Mouse (Mus musculus) heart, postnatal 36 days (tissue): ENCODE data around the gene Ank2. TPM values are rescaled to one million over a fixed set of nuclear protein-coding genes. Genes with fewer than 3 reads are reported as not detected.
"Not testable (repeated sequence)": the region's sequence is repeated elsewhere in the genome, so short reads cannot be mapped to it uniquely, and the experiment has no call there.

Experiments used
- DNase-seq, 2 experiments: peaks; one replicate each; pipeline ENCODE4 v3.0.0; 2021 to 2022
- intact Hi-C: fragments of 180-260 bp; cut with DNase I; formaldehyde crosslinking; loops from one replicate; pipeline ENCODE4 v1.15.1; 2025
- total RNA-seq, 2 experiments: library from RNA; stranded (reverse); gene quantifications; 2 replicates each; pipeline ENCODE4 v1.2.3; 2021

Ank2 gene
- total RNA-seq, 2 experiments from 2014 or later, result 334 to 351 TPM

DNA sequence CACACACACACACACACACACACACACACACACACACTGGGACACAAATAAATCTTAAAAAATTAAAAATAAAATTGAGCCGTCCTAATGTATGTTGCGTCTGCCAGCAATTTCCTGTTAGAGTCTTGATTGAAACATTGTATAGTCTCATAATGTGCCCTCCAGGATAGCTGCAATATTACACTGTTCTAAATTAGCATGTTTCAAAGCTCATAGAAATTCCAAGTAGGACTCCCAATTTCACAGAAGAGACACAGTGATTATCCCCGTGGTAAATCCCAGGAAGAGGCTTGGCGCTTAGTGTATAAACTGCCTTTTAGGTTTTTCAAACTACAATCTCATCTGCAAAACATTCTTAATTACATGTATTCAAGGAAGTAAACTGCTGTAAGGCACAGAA lies 131.7 kb downstream of the Ank2 start:
- intact Hi-C loops, result no loop called here
- no peak for DNase-seq

DNA sequence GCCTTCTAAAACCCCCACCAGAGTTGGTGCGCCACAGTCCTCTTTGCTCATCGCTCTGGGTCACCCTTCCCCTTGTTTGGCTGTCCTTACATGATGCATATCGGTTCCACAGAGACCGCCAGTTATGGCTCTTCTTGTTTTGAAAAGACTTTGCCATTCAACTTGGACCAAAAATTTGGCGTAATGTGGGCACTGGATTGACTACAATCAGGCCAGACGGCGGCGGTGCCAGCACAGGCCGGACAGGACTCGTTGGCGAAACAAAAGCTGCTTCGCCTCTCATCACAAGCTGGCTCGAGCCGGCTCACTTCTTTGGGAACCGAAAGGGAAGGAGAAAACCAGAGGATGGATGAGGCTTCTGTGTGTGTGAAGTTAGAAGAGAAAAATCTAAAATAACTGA lies 135.6 kb downstream of the Ank2 start:
- intact Hi-C loops, result no loop called here
- DNase-seq, result no peak

DNA sequence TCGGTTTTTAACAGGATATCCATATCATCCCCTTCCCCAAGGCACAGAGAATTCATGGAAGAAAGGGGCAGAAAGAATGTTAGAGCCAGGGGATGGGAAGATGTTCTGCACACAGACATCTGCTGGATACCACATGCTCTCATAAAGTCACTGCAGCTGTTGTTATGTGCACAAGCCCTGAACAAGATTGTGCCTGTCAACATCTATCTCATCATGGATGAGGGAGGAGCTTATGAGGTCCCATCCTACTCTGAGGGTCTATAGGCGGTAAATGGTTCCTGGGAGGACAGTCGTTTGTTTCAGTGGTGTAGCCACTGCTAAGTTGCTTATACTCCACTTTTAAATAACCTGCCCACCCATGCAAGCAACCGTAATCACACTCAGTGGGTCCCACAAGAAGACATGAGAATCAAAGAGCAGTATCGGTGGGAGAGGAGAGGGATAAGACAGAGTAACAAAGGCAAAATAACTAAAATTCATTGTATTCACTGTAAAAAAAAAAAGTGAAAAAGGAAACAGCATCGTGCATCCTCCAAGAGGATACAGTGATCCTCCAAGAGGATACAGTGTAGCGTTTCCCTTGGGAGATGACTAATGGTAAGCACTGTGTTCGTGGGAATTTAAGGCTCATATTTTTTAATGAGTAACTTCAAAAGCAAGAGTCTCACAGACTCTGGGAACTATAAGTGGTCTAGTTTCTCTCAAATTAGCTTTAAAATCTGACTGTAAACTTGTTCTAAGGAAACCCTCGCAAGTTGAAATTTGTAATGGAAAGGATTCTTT lies 136.3 kb downstream of the Ank2 start:
- no peak for DNase-seq
- intact Hi-C loops, result no loop called here

DNA sequence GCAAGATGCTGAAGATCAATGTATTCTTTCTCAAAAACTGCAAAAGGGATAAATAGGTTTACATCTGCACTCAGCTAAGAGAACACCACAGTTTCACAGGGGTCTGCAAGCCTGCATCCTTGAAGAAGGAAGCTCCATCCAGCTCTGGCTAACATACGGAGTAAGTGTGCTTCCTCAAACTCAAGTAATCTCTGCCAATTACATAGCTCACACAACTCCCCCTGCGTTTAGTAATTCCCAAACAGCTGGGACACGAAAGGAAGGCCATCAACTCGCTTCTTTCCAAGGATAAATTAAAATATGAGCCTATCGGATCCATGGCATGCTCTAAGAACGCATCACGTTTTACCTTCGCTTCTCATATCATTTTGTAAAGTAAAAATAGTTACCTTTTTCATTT lies 137.3 kb downstream of the Ank2 start:
- intact Hi-C loops, result no loop called here
- DNase-seq, result peak; percentile 20 to 32

DNA sequence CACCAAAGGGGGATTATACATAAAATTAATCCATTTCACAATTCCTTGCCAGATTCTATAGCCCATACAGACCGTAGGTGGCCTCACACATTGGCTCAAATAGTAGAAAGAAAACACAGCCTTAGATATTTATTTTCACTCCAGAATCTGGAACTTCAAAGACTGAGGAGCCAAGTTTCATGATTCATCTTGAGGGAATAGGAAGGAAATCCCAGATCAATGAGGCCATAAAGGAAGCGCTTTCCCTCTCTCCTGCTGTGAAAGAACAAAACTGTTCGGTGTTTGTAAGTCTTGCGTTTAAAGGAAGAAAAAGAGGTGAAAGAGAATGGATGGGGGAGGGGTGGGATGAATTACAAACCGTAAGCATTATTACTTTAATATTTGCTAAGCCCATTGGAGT lies 137.8 kb downstream of the Ank2 start:
- intact Hi-C loops, result no loop called here
- no peak for DNase-seq

DNA sequence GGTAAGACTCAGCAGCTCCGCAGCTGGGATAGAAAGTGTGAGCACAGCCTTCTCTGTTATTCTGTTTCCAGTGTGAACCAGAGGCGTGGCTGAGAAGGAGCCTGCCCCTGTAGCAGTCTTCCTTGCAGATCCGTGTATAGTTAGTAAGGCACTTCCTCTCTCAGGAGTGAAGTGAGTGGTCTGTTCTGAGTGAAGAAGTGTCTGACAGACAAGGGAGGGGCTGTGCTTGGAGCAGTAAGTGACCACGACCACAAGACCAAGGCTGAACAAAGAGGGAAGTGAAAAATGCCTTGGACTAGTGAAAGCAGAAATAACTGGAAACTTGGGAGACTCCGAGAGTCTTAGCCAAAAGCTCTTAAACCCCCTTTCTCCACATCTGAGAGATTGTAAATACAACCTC lies 143.9 kb downstream of the Ank2 start:
- no peak for DNase-seq
- intact Hi-C loops, result loop anchor here (5.0 kb wide), 1 partner anchor 52 kb away; no protein-coding TSS in a partner anchor

DNA sequence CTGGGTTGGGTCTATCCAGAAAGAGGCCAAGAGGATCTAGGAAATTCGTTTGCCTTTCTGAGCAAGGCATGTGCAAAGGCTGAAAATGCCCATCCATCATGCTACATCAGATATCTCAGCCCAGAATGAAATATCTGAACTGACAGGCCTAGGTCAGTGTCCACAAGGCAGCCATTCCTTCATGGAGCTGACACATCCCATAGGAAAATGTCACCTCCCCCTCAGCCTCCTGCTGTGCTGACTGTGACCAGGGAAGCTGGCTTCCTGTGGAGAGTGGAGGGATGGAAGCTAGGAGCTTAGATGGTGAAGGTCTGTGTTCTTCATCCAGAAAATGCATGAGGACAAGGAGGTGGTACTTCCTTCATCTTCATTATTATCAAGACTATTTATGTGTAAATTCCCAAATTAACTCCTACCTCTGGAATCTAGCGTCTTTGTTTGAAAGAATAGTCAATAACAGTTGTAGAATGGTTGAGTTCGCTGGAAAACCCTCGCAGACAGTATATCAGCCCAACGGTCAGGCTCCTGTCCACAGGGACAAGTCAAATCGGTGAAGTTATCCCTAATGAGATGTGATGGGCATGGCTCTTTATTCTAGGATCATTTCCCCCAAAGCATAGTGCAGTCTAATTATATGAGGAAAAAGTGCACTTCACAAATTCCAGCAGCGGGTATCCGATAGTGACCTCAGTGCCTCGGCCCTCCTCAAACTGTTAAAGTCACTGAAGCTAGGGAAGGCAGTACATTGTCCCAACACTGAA lies 148.4 kb downstream of the Ank2 start:
- no peak for DNase-seq
- intact Hi-C loops, result no loop called here

DNA sequence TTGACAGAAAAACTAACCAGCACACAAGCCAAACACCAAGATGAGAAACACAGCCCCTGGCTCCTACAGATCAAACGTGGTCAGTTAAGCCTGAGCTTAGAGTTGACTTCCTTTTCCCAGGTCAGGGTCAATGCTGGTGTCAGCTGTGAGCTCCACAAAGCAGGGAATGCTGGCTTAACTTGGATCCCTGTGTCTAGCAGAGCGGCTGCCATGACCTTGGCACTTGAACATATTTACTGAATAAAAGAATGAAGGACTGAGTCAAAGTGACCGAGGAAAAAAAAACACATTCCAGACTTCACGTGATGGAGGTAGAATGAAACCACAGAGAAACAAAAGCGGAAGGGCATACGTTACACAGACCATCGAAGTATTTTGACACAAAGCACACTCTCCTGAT lies 150.2 kb downstream of the Ank2 start:
- DNase-seq, result no peak
- intact Hi-C loops, result no loop called here

DNA sequence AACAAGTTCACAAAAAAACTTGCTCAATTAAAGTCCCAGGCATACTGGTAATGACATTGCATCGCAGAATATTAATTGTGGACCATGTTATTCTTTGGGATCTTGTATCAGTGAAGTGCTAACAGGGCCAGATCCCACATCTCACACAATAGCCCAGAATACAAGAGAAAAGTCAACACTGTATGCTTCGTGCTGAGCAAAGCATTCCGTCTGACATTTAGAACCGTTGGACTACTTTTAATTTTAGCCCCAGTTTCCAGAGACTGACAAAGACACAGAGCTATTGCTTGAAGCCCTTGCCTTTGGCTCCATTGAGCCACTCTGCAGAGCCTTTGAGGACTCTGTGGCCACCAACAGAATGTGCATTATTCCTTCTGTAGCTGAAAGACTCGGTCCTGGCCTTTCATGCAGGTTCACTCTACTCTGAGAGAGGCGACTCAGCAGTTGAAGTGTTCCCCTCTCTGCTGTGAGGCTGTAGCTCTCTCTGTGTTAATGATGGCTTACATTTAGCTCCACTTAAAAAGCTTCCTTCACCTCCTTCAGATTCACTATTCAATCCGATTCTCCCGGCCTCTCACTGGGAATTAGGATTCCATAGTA lies 153.2 kb downstream of the Ank2 start:
- DNase-seq, result no peak
- intact Hi-C loops, result no loop called here

DNA sequence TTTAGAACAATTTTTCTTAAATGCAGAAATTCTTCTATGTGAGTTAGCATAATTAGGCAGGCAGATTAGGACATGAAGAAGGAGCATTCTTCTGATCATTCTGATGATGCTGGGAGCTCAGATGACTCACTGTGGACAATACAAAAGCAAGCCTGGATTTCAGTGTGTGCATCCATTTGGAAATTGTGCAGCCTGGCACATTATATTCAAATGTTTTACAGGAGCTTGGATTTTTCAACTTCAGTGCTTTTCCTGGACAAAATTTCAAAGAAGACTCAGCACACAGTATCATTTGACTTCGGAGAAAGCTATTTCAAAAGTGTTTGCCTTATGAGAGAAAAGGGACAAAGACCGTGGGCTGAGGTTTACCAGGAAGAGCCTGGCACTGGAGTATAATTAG lies 157.8 kb downstream of the Ank2 start:
- intact Hi-C loops, result no loop called here
- no peak for DNase-seq

DNA sequence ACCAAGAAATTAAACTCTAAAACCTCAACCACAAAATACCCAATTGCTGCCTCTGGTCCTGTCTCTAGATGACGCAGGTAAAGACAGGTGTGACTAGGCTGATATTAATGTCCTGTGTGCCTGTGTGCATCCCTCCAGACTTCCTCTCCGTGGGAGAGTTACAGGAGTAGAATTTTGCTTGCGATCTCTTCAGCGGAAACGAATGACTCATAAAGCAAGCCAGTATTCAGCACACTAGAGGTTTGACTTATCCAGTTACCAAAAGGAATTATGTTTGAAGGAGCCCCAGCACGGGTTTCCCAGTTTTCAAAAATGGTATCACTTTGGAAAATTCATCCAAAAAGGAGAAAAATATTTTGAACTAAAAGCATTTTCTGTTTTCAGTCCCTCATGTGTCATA lies 164.3 kb downstream of the Ank2 start:
- intact Hi-C loops, result no loop called here

DNA sequence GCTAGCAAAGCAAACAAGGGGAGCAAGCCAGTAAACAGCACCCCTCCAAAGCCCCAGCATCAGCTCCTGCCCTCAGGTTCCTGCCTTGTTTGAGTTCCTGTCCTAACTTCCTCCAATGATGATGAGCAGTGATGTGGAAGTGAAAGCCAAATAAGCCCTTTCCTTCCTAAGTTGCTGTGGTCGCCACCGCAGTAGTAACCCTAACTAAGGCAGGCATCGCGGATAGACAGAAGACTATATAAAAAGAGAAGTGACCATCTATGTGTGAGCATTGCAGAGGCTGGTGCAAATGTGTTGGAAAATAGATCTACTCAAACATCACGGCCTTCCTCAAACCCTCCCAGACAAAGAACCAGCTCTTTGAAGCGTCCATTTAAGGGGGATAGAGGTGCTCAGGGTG lies 167.6 kb downstream of the Ank2 start:
- intact Hi-C loops, result no loop called here
- DNase-seq, result no peak

More for the DNA sequence above, 164.3 kb downstream of the Ank2 start:
- no peak for DNase-seq

DNA sequence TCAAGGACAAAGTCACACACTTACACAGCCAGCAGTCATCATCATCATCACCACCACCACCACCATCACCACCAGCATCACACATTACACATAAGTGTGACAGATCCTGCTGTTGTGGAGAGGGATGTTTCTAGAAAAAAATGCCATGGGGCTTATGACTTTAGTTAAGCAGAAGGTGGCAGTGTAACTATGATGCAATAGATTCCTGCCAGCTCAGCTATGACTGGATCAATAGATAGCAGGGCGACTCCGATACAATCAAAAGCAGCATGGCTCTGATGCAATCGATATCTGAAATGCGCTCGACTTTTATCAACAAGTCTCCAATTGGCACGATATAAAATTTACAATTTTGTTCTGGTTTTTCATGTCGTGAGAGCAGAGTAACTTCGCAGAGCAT lies 172.8 kb downstream of the Ank2 start:
- DNase-seq, result no peak
- intact Hi-C loops, result loop anchor here (5.0 kb wide), 1 partner anchor 86 kb away; no protein-coding TSS in a partner anchor

DNA sequence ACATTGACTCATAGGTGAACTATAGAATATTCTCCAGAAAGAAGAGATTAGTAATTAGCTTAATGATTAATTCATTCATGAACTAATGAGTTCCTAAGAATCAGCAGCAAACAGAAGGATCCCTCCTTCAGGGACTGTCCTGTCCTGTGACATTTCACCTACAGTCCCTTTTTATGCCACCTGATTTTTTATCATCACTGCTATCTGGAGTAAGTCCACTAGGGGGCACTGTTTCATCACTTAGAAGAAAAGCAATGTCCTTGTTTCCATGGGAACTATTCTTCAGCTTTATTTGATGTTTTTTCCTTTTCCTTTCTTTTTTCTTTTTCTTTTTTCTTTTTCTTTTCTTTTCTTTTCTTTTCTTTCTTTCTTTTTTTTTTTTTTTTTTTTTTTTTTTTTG lies 176.3 kb downstream of the Ank2 start:
- DNase-seq, result peak; percentile 25 to 34
- intact Hi-C loops, result loop anchor here (2.0 to 5.0 kb wide), 3 partner anchors 104 to 226 kb away; no protein-coding TSS in a partner anchor

DNA sequence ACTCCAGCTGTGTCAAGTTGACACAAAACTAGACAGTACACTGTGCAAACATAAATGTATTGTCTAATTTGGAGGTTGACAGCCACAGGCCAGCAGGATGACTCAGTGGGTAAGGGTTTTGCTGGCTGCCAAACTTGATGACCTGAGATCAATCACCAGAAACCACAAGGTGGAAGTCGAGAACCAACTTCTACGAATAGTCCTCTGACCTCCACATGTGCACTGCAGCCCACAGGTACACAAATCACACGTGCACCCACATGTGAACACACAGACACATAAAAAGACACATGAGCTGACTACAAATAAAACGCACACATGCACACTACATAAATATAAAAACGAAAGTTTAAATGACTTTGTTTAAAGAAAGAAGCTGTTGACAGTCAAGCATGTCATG lies 177.5 kb downstream of the Ank2 start:
- intact Hi-C loops, result loop anchor here (2.0 to 5.0 kb wide), 3 partner anchors 106 to 227 kb away; no protein-coding TSS in a partner anchor
- no peak for DNase-seq

DNA sequence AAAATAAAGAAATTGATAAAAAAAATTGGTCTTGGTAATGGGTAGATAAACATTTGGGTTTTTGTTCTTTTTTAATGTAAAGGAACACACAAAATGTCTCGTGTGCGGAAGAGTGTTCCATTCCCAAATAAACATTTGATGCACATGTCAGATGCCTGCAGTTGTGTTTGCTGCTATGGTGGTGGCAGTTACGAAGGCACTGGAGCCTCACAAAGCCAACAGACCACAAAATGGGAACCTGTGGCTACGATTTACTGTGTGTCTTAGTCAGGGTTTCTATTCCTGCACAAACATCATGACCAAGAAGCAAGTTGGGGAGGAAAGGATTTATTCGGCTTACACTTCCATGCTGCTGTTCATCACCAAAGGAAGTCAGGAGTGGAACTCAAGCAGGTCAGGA lies 178.1 kb downstream of the Ank2 start:
- not testable (repeated sequence) for DNase-seq
- intact Hi-C loops, result loop anchor here (5.0 kb wide), 1 partner anchor 106 kb away; no protein-coding TSS in a partner anchor

DNA sequence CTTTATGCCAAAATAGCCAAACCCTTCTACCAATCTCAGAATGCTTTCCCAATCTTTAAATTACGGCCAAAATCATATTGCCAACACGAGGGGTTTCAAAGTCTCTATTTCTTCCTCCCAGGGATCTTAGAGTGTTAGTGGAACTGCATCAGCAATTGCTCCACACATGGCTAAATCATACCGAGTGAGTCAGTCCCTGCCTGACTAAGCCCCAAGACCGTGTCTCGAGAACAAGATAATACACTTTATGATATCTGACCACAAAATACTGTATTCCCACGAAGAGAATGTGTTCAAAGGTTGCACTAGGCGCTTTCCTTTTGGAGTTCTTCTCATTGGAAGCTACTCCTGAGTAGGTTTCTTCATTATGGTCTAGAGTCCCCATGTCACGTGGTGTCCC lies 178.8 kb downstream of the Ank2 start:
- DNase-seq, result no peak
- intact Hi-C loops, result loop anchor here (5.0 kb wide), 1 partner anchor 107 kb away; no protein-coding TSS in a partner anchor

DNA sequence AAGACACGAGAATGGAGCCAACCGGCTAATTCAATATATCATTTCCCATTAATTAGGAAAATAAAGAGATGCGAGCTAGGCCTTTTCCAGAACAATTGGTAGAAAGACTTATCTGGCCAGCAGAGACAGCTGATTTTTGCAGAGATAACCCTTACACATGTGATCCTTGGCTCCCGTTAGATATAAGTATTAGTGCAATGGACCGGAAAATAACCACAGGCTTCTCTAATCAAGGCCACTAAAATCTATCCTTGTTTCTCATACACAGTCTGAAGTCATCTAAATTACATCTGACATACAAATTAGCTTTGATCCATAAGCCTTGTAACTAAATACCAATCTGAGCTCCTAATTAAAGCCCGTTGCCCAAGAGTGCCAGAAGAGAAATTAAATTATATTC lies 181.5 kb downstream of the Ank2 start:
- intact Hi-C loops, result no loop called here
- no peak for DNase-seq

DNA sequence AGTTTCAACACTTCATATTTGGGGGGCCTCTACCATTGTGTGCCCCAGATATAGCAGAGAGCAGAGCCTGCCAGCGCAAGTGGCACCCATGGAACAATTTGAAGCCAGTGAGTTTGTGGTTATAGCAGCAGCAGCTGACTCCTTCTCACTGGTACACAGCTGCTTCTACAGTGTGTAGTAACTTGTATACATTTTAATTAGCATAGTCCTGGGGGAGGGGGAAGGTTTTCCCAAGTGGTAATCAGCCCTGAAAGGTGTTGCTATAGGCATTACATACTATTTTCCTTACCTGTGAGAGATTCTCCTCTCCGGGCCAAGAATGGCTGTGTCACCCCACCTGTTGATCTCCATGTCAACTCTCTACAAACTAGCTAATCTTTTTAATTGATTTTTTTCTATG lies 182.4 kb downstream of the Ank2 start:
- DNase-seq, result no peak
- intact Hi-C loops, result no loop called here

DNA sequence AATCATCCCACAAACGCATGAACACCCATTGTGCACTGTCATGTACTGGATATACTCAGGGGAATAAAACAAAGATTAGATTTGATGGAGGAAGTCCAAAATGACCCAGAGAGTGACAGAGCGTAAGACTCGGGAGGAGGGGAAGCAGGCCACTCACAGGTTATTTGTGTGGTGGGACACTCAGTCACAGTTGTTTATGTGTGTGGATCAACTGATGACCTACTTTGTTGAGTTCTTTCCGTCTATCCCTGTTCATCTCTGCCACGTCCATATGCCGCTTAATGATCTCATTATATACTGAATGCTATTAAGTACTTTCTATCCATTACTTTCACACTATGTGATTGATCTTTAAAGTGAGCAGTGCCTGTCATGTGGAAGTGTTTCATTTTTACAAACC lies 187.6 kb downstream of the Ank2 start:
- no peak for DNase-seq
- intact Hi-C loops, result loop anchor here (5.0 kb wide), 1 partner anchor 124 kb away; no protein-coding TSS in a partner anchor

DNA sequence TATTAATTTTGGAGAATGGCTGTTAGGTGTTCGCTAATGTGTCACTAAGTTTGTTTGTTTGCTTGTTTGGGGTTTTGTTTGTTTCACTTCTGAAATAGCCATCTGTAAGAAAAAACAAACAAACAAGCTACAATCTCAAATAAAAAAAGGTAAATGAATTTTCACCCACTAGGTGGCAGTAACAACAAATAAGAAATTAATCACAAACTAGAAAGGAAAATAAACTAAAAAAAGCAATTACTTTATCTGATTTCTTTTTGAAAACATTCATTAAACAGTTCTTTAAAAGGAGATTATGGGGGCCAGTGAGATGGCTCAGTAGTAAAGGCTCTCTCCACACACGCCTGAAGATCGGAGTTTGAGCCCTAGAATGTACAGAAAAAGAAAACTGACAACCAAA lies 189.1 kb downstream of the Ank2 start:
- intact Hi-C loops, result loop anchor here (5.0 kb wide), 1 partner anchor 123 kb away; no protein-coding TSS in a partner anchor

More for the DNA sequence above, 189.1 kb downstream of the Ank2 start:
- no peak for DNase-seq
